Mouse (Mus musculus): Measurements from ENCODE around the gene Nucks1. TPM values are rescaled to one million over a fixed set of nuclear protein-coding genes. Genes with fewer than 3 reads are reported as not detected.

Nucks1 gene
- polyA plus RNA-seq, 1 experiment from 2014 or later: 120 TPM

DNA sequence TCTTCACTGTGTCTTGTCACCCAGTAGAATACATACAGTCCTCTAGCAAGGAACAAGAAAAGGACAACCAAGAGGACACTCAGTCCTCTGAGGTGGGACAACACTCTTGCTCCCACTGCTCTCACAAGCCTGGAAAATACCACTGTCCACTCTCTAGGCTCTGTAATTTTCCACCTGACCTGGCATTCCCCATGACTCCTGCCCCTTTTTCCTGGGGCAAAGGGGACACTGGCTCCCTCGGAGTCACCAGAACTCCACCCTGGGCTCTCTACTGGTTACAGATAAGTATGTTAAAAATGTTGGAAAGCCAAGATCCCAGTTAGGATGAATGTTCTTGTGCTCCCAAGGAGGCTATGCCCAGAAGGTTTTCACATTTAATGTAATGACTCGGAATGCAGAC is 50.7 kb downstream of the Nucks1 start:
- Histone ChIP-seq H3K9me3 (no peaks in the 10 kb centered on the region), H3K4me3 (no peak overlapping the region), H3K27ac (no peak overlapping the region), H3K36me3 (replicated peaks) (no peaks in the 10 kb centered on the region), H3K4me1 (peaks cover 54% of the 10 kb centered on the region), H3K27me3 (ENCODE audit: poor library complexity, severe bottlenecking) (peaks cover 77% of the 10 kb centered on the region)
- DNase-seq (ENCODE audit: extremely low spot score, low spot score): no peak
- 56% methylated on average over 2 of the region's 2 CpGs for WGBS

DNA sequence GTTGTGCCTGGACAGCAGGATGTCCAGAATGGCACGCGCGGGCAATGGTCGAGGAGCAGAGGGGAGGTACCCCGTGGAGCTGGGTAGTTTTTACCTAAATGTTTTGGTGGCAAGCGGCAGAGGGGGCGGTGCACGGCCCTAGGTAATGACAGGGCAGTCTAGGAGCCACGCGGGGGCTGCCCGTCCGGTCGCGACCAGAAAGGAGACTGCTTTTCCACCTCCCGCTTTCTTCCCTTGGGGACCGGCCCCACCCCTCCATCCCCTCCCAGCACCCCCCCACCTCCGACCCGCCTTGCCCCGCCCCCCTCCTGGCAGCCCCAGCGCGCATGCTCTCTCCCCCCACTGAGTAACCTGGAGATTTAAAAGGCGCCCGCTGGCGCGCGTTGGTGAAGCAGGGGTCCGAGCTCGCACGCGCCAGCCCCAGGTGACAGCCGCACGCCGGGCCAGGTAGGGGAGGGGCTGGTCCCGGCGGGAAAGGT is 52.3 kb downstream of the Nucks1 start, which contains the start of gene Slc45a3:
Gene Slc45a3 (plus strand): TSS at position 362 of the 479 bp plus-strand sequence.
- Histone ChIP-seq H3K9me3 (no peaks in the 10 kb centered on the region), H3K4me1 (peaks cover 64% of the 10 kb centered on the region), H3K27me3 (ENCODE audit: poor library complexity, severe bottlenecking) (peaks cover 85% of the 10 kb centered on the region), H3K27ac (peak within 1 kb of the TSS; percentile 93), H3K4me3 (peak within 1 kb of the TSS; percentile 96), H3K36me3 (replicated peaks) (no peaks in the 10 kb centered on the region)
- peak; percentile 63 for DNase-seq (ENCODE audit: extremely low spot score, low spot score)
- WGBS: under 1% methylated on average over 35 of the region's 35 CpGs

GRCm38 (mm10) chr1:131963085-131963951 is 53.0 kb downstream of the Nucks1 start:
- no peaks in the 10 kb centered on the region for H3K9me3 ChIP-seq
- H3K4me1 ChIP-seq: peaks cover 70% of the 10 kb centered on the region
- peaks cover 88% of the 10 kb centered on the region for H3K27me3 ChIP-seq (ENCODE audit: poor library complexity, severe bottlenecking)
- no peaks in the 10 kb centered on the region for H3K36me3 ChIP-seq (replicated peaks)
- under 1% methylated on average over 76 of the region's 76 CpGs for WGBS
- DNase-seq (ENCODE audit: extremely low spot score, low spot score): peak; percentile 37
- H3K27ac ChIP-seq: peak overlapping the region; percentile 93
- peak overlapping the region; percentile 96 for H3K4me3 ChIP-seq

- H3K4me3 ChIP-seq: peak overlapping the region; percentile 96
- peaks cover 95% of the 10 kb centered on the region for H3K27me3 ChIP-seq (ENCODE audit: poor library complexity, severe bottlenecking)
- H3K27ac ChIP-seq: peak overlapping the region; percentile 93
- peaks cover 78% of the 10 kb centered on the region for H3K4me1 ChIP-seq
- WGBS: 27% methylated on average over 5 of the region's 5 CpGs
- H3K9me3 ChIP-seq: no peaks in the 10 kb centered on the region
- H3K36me3 ChIP-seq (replicated peaks): no peaks in the 10 kb centered on the region
- DNase-seq (ENCODE audit: extremely low spot score, low spot score): no peak
These were observed 53.8 kb downstream of the Nucks1 start for GRCm38 (mm10) chr1:131964100-131964499.

- Histone ChIP-seq H3K27ac (0 out of 2 replicates have a peak overlapping the region, but pooled peaks have one; percentile 35), H3K36me3 (replicated peaks) (no peaks in the 10 kb centered on the region), H3K9me3 (no peaks in the 10 kb centered on the region), H3K27me3 (ENCODE audit: poor library complexity, severe bottlenecking) (peaks cover 97% of the 10 kb centered on the region), H3K4me1 (peaks cover 82% of the 10 kb centered on the region), H3K4me3 (peak overlapping the region; percentile 96; the same call in 1 of the 2 replicates)
- no peak for DNase-seq (ENCODE audit: extremely low spot score, low spot score)
- WGBS: 70% methylated on average over 7 of the region's 7 CpGs
These were observed 54.2 kb downstream of the Nucks1 start for GRCm38 (mm10) chr1:131964580-131964979.

- Histone ChIP-seq H3K4me1 (peaks cover 93% of the 10 kb centered on the region), H3K4me3 (no peak overlapping the region), H3K9me3 (no peaks in the 10 kb centered on the region), H3K27ac (peak overlapping the region; percentile 22; the same call in 1 of the 2 replicates), H3K27me3 (ENCODE audit: poor library complexity, severe bottlenecking) (peaks cover 97% of the 10 kb centered on the region), H3K36me3 (replicated peaks) (no peaks in the 10 kb centered on the region)
- 54% methylated on average over 5 of the region's 5 CpGs for WGBS
- DNase-seq (ENCODE audit: extremely low spot score, low spot score): no peak
These were observed 55.5 kb downstream of the Nucks1 start for GRCm38 (mm10) chr1:131965818-131966217.

DNA sequence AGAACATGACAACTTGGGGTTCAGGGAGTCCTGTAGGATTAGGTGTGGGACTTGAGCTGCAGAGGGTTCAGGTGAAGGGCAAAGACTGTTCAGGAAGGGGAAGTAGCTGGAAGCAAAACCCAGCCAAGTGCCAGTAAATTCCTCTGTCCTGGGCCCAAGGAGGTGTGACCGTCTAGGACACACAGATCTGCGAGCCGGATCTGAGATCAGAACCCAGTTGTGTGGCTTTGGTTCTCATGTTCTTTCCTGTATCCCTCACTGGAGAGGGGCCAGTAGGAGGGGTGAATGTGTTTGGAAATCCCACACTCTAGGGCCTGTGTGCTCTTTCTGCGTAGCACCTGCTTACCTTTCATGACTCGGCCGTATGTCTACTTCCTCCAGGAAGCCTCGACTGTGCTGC is 57.0 kb downstream of the Nucks1 start:
- H3K27me3 ChIP-seq (ENCODE audit: poor library complexity, severe bottlenecking): peaks cover 88% of the 10 kb centered on the region
- no peaks in the 10 kb centered on the region for H3K9me3 ChIP-seq
- H3K36me3 ChIP-seq (replicated peaks): no peaks in the 10 kb centered on the region
- H3K4me1 ChIP-seq: peaks cover 100% of the 10 kb centered on the region
- H3K27ac ChIP-seq: peak overlapping the region; percentile 44
- WGBS: 80% methylated on average over 7 of the region's 7 CpGs
- no peak overlapping the region for H3K4me3 ChIP-seq
- DNase-seq (ENCODE audit: extremely low spot score, low spot score): no peak

GRCm38 (mm10) chr1:131968556-131968955 is 58.2 kb downstream of the Nucks1 start:
- DNase-seq (ENCODE audit: extremely low spot score, low spot score): no peak
- Histone ChIP-seq H3K27me3 (ENCODE audit: poor library complexity, severe bottlenecking) (peaks cover 79% of the 10 kb centered on the region), H3K9me3 (no peaks in the 10 kb centered on the region), H3K4me3 (no peak overlapping the region), H3K4me1 (peaks cover 100% of the 10 kb centered on the region), H3K36me3 (replicated peaks) (no peaks in the 10 kb centered on the region), H3K27ac (peak overlapping the region; percentile 92)
- 27% methylated on average over 3 of the region's 3 CpGs for WGBS

GRCm38 (mm10) chr1:131968983-131969382 is 58.6 kb downstream of the Nucks1 start:
- H3K27ac ChIP-seq: peak overlapping the region; percentile 92
- H3K27me3 ChIP-seq (ENCODE audit: poor library complexity, severe bottlenecking): peaks cover 79% of the 10 kb centered on the region
- H3K36me3 ChIP-seq (replicated peaks): no peaks in the 10 kb centered on the region
- no peak for DNase-seq (ENCODE audit: extremely low spot score, low spot score)
- no peaks in the 10 kb centered on the region for H3K9me3 ChIP-seq
- no peak overlapping the region for H3K4me3 ChIP-seq
- H3K4me1 ChIP-seq: peaks cover 100% of the 10 kb centered on the region
- 70% methylated on average over 6 of the region's 6 CpGs for WGBS

- Histone ChIP-seq H3K27me3 (ENCODE audit: poor library complexity, severe bottlenecking) (peaks cover 78% of the 10 kb centered on the region), H3K9me3 (no peaks in the 10 kb centered on the region), H3K27ac (peak overlapping the region; percentile 92), H3K36me3 (replicated peaks) (no peaks in the 10 kb centered on the region), H3K4me1 (peaks cover 100% of the 10 kb centered on the region), H3K4me3 (no peak overlapping the region)
- 37% methylated on average over 4 of the region's 4 CpGs for WGBS
- no peak for DNase-seq (ENCODE audit: extremely low spot score, low spot score)
These were observed 59.5 kb downstream of the Nucks1 start for GRCm38 (mm10) chr1:131969825-131970224.

GRCm38 (mm10) chr1:131970322-131970660 is 60.0 kb downstream of the Nucks1 start:
- peaks cover 100% of the 10 kb centered on the region for H3K4me1 ChIP-seq
- peak overlapping the region; percentile 34 for H3K4me3 ChIP-seq
- H3K27ac ChIP-seq: peak overlapping the region; percentile 92
- WGBS: 25% methylated on average over 5 of the region's 5 CpGs
- DNase-seq (ENCODE audit: extremely low spot score, low spot score): no peak
- no peaks in the 10 kb centered on the region for H3K9me3 ChIP-seq
- no peaks in the 10 kb centered on the region for H3K36me3 ChIP-seq (replicated peaks)
- peaks cover 74% of the 10 kb centered on the region for H3K27me3 ChIP-seq (ENCODE audit: poor library complexity, severe bottlenecking)

GRCm38 (mm10) chr1:131970661-131971520 is 60.6 kb downstream of the Nucks1 start:
- WGBS: 3% methylated on average over 16 of the region's 16 CpGs
- no peaks in the 10 kb centered on the region for H3K36me3 ChIP-seq (replicated peaks)
- H3K9me3 ChIP-seq: no peaks in the 10 kb centered on the region
- H3K4me1 ChIP-seq: peaks cover 100% of the 10 kb centered on the region
- peaks cover 68% of the 10 kb centered on the region for H3K27me3 ChIP-seq (ENCODE audit: poor library complexity, severe bottlenecking)
- DNase-seq (ENCODE audit: extremely low spot score, low spot score): peak; percentile 87
- H3K27ac ChIP-seq: peak overlapping the region; percentile 92
- H3K4me3 ChIP-seq: peak overlapping the region; percentile 34
